Mouse (Mus musculus): ENCODE results near the gene Mnat1.
"Not testable (repeated sequence)": the region's sequence is repeated elsewhere in the genome, so short reads cannot be mapped to it uniquely, and the experiment has no call there.

Mnat1 gene

GRCm38 (mm10) chr12:73140732-73141131, 17.2 kb downstream of the Mnat1 start:
- DNase-seq (ENCODE audit: low read depth, low spot score) = no peak

- DNase-seq (ENCODE audit: low read depth, low spot score) = no peak
Observed at GRCm38 (mm10) chr12:73147236-73147635, 23.7 kb downstream of the Mnat1 start.

GRCm38 (mm10) chr12:73151038-73151437, 27.5 kb downstream of the Mnat1 start:
- DNase-seq (ENCODE audit: low read depth, low spot score) = not testable (repeated sequence)

- DNase-seq (ENCODE audit: low read depth, low spot score) = no peak
Observed at GRCm38 (mm10) chr12:73154150-73154549, 30.6 kb downstream of the Mnat1 start.

- no peak for DNase-seq (ENCODE audit: low read depth, low spot score)
Observed at GRCm38 (mm10) chr12:73160341-73160740, 36.8 kb downstream of the Mnat1 start.

- DNase-seq (ENCODE audit: low read depth, low spot score) = peak; percentile 27
Observed at GRCm38 (mm10) chr12:73162408-73163181, 39.1 kb downstream of the Mnat1 start.

GRCm38 (mm10) chr12:73170794-73171193, 47.3 kb downstream of the Mnat1 start:
- DNase-seq (ENCODE audit: low read depth, low spot score) = peak; percentile 14

GRCm38 (mm10) chr12:73183896-73184295, 60.4 kb downstream of the Mnat1 start:
- no peak for DNase-seq (ENCODE audit: low read depth, low spot score)

GRCm38 (mm10) chr12:73197363-73197762, 73.8 kb downstream of the Mnat1 start:
- DNase-seq (ENCODE audit: low read depth, low spot score) = no peak

- peak; percentile 29 for DNase-seq (ENCODE audit: low read depth, low spot score)
Observed at GRCm38 (mm10) chr12:73198451-73198850, 74.9 kb downstream of the Mnat1 start.

GRCm38 (mm10) chr12:73199375-73199774, 75.9 kb downstream of the Mnat1 start:
- no peak for DNase-seq (ENCODE audit: low read depth, low spot score)

- DNase-seq (ENCODE audit: low read depth, low spot score) = peak; percentile 68
Observed at GRCm38 (mm10) chr12:73201587-73201986, 78.1 kb downstream of the Mnat1 start.

- no peak for DNase-seq (ENCODE audit: low read depth, low spot score)
Observed at GRCm38 (mm10) chr12:73205710-73206649, 82.5 kb downstream of the Mnat1 start.

GRCm38 (mm10) chr12:73207008-73207407, 83.5 kb downstream of the Mnat1 start:
- no peak for DNase-seq (ENCODE audit: low read depth, low spot score)

GRCm38 (mm10) chr12:73207461-73207860, 83.9 kb downstream of the Mnat1 start:
- no peak for DNase-seq (ENCODE audit: low read depth, low spot score)

GRCm38 (mm10) chr12:73208518-73208917, 85.0 kb downstream of the Mnat1 start:
- DNase-seq (ENCODE audit: low read depth, low spot score) = no peak

- no peak for DNase-seq (ENCODE audit: low read depth, low spot score)
Observed at GRCm38 (mm10) chr12:73209117-73209516, 85.6 kb downstream of the Mnat1 start.

- no peak for DNase-seq (ENCODE audit: low read depth, low spot score)
Observed at GRCm38 (mm10) chr12:73210454-73210853, 86.9 kb downstream of the Mnat1 start.

GRCm38 (mm10) chr12:73215773-73216172, 92.3 kb downstream of the Mnat1 start:
- no peak for DNase-seq (ENCODE audit: low read depth, low spot score)

- no peak for DNase-seq (ENCODE audit: low read depth, low spot score)
Observed at GRCm38 (mm10) chr12:73218632-73219031, 95.1 kb downstream of the Mnat1 start.

- no peak for DNase-seq (ENCODE audit: low read depth, low spot score)
Observed at GRCm38 (mm10) chr12:73221235-73221634, 97.7 kb downstream of the Mnat1 start.

GRCm38 (mm10) chr12:73223872-73224271, 100.4 kb downstream of the Mnat1 start:
- no peak for DNase-seq (ENCODE audit: low read depth, low spot score)

Data from CD4-positive helper T cell, adult 2 months (primary cell).